Mouse (Mus musculus): Measurements from ENCODE around the gene Pdk2.
"Not testable (repeated sequence)": the region's sequence is repeated elsewhere in the genome, so short reads cannot be mapped to it uniquely, and the experiment has no call there.

The Pdk2 gene

DNA sequence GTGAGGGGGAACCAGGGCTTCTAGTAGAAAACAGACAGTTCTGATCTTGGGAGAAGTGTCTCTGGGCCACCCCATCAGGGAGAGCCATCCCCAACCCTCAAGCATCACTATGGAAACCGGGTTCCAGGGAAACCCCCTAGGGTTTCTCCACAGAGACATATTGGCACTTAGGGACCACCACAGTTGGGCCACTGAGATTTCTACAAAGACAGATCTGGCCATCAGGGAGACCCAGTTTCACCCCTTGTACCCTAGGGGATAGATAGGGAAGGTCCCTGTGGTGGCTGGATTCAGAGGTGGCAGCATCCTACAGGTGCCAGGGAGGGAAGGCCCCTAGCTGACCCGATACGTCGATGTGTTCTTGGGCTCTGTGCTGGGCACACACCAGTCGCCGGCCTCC, 14.3 kb downstream of the Pdk2 start:
- no peak for DNase-seq

DNA sequence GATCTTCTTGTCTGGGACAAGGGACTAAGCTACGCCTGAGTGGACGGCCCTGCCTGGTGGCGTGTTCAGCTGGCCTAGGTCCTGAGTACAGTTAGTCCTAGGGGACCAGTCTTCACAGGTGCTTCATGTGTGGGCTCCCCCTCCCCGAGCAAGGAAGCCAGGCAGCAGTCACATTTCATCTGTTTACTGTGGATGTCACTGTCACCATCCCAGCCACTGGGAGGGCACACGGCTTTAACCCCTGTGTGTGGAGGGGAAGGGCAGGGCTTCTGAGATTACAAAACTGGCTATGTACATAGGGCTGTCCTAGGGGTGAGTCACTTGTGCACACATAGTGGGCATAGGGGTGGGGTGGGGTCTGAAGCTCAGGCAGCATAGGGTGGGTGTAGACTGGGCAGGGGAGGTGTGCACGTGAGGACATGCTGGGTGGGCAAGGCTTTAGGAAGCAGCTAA, 15.0 kb downstream of the Pdk2 start:
- DNase-seq = no peak

- no peak for DNase-seq
Observed at GRCm38 (mm10) chr11:95025227-95026012, 15.7 kb downstream of the Pdk2 start.

- peak; percentile 92 to 93 for DNase-seq
Observed at GRCm38 (mm10) chr11:95024439-95025184, 16.5 kb downstream of the Pdk2 start.

DNA sequence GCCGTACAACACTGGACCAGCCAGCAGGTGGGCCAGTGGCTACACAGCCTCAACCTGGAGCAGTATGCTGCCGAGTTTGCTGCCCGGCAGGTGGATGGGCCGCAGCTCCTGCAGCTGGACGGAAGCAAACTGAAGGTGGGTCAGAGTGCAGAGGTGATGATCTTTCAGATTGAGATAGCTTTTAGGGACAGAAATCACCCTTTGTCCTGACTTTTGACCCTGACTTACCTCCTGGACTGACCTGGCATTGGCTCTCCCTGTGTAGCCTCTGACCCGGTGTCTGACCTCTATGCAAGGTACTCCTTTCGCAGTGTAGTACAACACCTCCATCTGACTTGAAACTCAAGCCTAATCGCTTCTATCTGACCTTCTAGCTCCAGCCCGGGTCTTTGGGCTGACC, 17.7 kb downstream of the Pdk2 start:
- DNase-seq = no peak

- no peak for DNase-seq
Observed at GRCm38 (mm10) chr11:95022237-95022992, 18.7 kb downstream of the Pdk2 start.

GRCm38 (mm10) chr11:95015484-95015883, 25.7 kb downstream of the Pdk2 start:
- DNase-seq = no peak

DNA sequence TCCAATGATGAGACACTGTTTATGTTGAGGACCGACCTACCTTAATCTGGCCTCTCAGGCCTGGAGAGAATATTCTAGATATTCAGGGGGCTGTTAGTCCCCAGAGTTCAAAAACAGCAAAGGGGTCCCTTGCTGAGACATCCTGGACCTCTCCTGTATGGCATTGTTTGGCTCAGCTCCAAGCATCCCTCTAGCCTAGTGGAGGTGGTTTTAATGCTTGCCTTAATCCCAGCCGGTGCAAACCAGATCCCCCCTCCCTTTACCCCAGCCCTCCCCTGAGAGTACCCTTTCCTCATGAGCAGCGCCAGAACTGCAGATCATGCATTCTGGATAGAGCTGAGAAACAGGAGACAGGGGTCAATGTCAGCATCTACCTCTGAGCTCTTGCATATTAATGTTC, 28.7 kb downstream of the Pdk2 start:
- DNase-seq = no peak

DNA sequence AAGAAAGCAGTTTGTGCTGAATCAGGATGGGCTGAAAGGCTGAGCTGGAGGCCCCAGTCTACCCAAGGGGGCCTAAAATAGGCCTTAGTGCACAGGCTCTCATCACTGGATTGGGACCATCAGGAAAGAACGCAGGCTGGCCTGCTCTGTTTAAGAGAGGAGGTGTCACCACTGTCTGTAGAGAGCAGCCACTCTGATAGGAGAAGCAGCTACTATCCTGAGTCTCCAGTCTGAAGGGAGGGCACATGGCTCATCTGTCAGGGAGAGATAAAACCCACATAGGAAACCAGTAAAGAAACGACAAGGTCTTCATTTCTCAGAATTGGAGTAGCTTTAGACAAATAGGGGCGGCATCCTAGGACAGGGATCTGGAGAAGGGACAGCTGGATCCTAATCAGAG, 29.1 kb downstream of the Pdk2 start:
- DNase-seq = no peak

- DNase-seq = no peak
Observed at GRCm38 (mm10) chr11:95011416-95011815, 29.7 kb downstream of the Pdk2 start.

DNA sequence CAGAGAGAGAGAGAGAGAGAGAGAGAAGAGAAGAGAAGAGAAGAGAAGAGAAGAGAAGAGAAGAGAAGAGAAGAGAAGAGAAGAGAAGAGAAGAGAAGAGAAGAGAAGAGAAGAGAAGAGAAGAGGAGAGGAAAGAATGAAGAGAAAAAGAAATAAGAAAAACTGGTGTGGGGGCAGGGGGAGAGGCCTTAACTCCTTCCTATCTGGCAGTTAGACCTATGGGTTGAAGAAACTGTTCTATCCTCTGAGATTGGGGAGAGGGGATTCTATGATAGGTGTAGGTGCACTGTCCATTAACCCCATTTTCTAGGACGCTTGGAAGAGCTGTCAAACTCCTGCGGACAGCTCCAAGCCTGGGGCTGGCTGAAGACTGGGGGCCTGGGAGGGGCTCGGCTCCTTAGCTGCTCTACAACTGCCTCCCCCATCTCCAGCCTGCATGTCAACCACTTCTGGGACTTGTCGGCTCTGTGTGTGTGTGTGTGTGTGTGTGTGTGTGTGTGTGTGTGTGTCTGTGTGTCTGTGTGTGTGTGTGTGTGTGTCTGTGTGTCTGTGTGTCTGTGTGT, 30.2 kb downstream of the Pdk2 start:
- DNase-seq = not testable (repeated sequence)

GRCm38 (mm10) chr11:95010141-95010739, 30.9 kb downstream of the Pdk2 start:
- peak; percentile 78 to 83 for DNase-seq

DNA sequence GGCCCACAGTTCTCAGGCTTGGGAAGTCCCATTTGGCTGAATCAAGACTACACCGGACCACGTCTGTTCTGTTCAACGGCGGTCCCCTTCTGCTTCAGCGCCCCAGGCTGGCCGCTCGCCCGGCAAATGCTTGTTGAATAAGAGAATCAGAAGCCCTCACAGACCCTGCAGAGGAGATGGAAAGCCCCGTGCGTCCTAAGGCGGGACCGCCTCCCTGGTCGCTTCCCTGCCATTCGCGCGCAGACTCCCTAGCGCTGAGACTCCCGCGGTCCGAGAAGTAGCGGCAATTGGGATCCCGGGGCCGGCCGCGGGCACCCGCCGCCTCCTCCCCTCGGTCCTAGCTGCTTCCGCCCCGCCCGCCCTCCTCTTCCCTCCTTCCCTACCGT, 31.5 kb downstream of the Pdk2 start, which contains the start of gene Samd14:
Samd14 (plus strand) TSS at position 251 of the 386 bp plus-strand sequence.
- peak; percentile 74 to 75 for DNase-seq

- DNase-seq = no peak
Observed at GRCm38 (mm10) chr11:95008661-95009628, 32.2 kb downstream of the Pdk2 start.

- no peak for DNase-seq
Observed at GRCm38 (mm10) chr11:95007418-95007817, 33.7 kb downstream of the Pdk2 start.

DNA sequence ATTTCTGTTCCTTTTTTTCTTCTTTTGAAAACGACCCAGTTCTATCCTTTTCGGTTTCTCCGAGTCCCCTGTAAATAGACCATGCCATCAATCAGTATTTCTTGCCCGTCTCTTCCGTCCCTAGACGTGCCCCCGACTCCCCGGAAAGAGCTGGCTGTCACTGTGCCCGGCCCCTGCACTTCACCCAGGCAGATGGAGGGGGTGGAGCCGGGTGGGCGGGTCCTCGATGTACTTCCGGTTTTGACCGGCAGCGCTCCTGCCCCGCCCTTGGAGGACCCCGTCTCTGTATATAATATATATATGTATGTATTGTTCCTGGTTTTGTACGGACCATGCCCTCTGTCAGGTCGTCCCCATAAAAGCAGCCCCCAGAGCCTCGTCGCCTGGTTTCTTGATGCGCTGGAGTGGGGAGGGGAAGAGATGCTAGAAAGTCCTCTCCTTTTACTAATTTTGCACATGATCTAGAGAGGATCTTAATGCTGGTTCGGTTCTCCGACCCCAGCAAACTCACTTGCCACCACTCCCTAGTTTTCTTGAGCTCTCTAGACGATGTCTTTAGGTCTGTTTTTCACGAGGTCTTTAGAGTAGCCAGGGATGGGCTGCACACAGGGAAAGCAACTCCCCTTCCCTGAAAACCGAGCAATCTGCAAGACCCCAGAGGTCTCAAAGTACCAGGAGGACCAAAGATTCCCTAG, 34.5 kb downstream of the Pdk2 start:
- peak in 1 of 2 experiments; percentile 77 for DNase-seq

DNA sequence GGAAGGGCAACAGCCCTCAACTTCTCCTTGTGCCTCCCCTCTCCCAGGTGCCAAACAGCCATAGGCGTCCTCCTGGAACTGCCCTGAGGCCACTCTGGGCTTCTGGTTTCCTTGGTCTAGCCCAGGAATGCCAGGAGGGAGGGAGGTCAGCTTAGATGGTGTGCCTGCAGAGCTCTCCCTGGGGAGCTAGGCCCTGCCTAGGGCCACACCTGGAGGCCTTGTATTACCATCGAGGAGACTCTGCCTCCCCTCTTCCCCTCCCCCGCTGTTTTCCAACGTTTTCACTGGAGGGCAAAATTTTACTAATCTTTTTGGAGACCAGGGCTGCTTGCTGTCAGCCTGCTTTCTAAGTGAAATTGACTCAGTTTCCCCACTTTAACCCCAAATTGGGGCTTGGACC, 35.1 kb downstream of the Pdk2 start:
- DNase-seq = no peak

DNA sequence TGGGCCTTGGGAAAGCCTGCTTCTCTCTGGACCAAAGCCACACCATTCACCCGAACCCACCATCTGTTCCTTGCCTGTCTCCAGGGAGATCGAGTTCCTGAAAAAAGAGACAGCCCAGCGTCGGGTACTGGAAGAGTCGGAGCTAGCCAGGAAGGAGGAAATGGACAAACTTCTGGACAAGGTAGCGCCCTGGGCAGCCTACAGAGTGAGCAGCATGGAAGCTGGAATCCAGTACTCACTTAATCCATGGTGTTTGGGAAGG, 36.3 kb downstream of the Pdk2 start:
- DNase-seq = no peak

DNA sequence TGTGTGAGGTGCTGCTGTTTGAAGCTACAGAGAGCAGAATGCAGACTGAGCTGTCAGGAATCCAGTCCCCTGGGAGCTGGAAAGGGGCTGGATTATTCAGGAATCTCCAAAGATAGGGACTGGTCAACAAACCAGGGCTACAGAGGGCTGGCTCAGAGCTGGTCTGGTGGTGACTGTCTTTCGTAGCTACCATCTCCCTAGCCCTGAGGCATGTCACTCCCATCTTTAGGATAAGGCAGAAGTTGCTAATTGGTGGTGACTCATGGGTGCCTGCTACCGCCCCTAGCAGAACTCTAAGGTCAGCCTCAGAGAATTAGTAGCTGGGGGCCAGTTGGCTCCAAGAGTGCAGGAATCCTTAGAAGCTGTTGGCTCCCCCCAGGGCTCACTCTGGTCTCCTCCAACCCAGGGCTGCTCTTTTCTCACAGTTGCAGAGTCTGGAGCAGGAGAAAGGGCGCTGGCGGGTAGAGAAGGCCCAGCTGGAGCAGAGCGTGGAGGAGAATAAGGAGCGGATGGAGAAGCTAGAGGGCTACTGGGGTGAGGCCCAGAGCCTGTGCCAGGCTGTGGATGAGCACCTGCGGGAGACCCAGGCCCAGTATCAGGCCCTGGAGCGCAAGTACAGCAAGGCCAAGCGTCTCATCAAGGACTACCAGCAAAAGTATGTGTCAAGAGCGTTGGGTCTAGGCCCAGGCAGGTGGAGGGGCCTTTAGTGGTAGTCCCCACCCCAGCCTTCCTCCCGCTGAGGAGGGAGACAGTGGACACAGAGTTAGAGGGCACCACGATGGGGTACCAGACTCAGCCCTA, 36.8 kb downstream of the Pdk2 start:
- DNase-seq = no peak

DNA sequence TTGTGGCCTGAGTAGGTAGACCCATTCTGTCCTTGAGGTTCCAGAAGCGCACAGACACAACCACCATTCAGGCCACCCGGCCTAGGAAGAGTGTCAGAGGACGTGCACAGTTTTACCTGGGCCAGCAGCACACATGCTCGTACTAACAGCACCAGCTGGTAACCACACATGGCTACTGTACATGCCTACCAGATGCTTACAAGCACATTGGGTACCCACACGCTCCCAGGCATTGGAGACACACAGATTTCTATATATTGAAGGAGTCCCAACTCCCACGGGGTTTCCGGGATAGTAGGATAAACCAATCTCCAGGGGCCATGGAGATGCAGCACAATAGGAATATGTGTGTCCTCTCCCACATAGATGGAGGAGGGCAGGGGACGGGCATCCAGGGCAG, 38.4 kb downstream of the Pdk2 start:
- no peak for DNase-seq

All from cerebellum, postnatal 36 days (tissue).